Mouse (Mus musculus) CH12.LX (cell line): Measurements from ENCODE around the gene Trappc2l. TPM values are rescaled to one million over a fixed set of nuclear protein-coding genes. Genes with fewer than 3 reads are reported as not detected.

Source experiments
- DNase-seq: peaks from one replicate; pipeline ENCODE4 v3.0.0-alpha.2; 2013; ENCODE audit errors: extremely low read depth
- H3K27ac ChIP-seq: 2 replicates; pipeline ENCODE4 v1.5.1; 2012; ENCODE audit warnings: low read depth, mild to moderate bottlenecking, control low read depth, moderate library complexity; ENCODE audit not compliant: insufficient read depth
- H3K27me3 ChIP-seq: replicated peaks from 2 replicates; pipeline ENCODE3; 2012; ENCODE audit warnings: inconsistent platforms
- H3K36me3 ChIP-seq, 2 experiments: replicated peaks in 1 of 2; 2 replicates each; pipeline versions ENCODE3 to v1.6.1; 2012; ENCODE audit warnings: inconsistent platforms in 1 of 2, low read length in 1 of 2, mild to moderate bottlenecking in 1 of 2, mixed read lengths in 1 of 2, moderate library complexity in 1 of 2; ENCODE audit not compliant: control insufficient read depth in 1 of 2, insufficient read depth in 1 of 2
- H3K4me1 ChIP-seq, 2 experiments: 2 replicates each; pipeline ENCODE4 v1.6.1; 2012; ENCODE audit warnings: inconsistent platforms in 1 of 2, moderate library complexity in 1 of 2; ENCODE audit not compliant: insufficient read depth in 2 of 2, control insufficient read depth in 1 of 2
- H3K4me2 ChIP-seq: 2 replicates; pipeline ENCODE4 v1.6.1; 2012; ENCODE audit warnings: low read depth, mild to moderate bottlenecking, control low read depth; ENCODE audit not compliant: poor library complexity, insufficient read depth, severe bottlenecking
- H3K4me3 ChIP-seq, 3 experiments: fragments of 150-350 bp in 1 of 3; sonication (generic) in 1 of 3; replicated peaks in 1 of 3; 2 replicates each; pipeline versions ENCODE3 to v1.5.1; 2011 to 2012; ENCODE audit warnings: low read depth in 2 of 3, low read length in 2 of 3, mild to moderate bottlenecking in 2 of 3, moderate library complexity in 2 of 3, control low read depth in 1 of 3, improper control_type of control experiment in 1 of 3, inconsistent platforms in 1 of 3, mixed read lengths in 1 of 3; ENCODE audit not compliant: poor library complexity in 1 of 3
- H3K79me2 ChIP-seq: replicated peaks from 2 replicates; pipeline ENCODE4 v1.6.1; 2012; ENCODE audit warnings: mild to moderate bottlenecking, moderate library complexity; ENCODE audit not compliant: control insufficient read depth, poor library complexity, insufficient read depth, severe bottlenecking; ENCODE audit errors: extremely low read depth
- H3K9ac ChIP-seq: 2 replicates; pipeline ENCODE4 v1.6.1; 2012; ENCODE audit warnings: low read depth, mild to moderate bottlenecking, control low read depth, moderate library complexity; ENCODE audit not compliant: insufficient read depth
- H3K9me3 ChIP-seq: replicated peaks from 2 replicates; pipeline ENCODE3; 2012; ENCODE audit warnings: low read length, inconsistent platforms, mixed read lengths
- CHD2 ChIP-seq: IDR thresholded peaks from 2 replicates; pipeline ENCODE4 v1.6.1; 2011; ENCODE audit warnings: low read length, improper control_type of control experiment
- CTCF ChIP-seq, 2 experiments: IDR thresholded peaks in 1 of 2; conservative IDR thresholded peaks in 1 of 2; 2 replicates each; pipeline ENCODE4 v1.5.1; 2011 to 2012; ENCODE audit warnings: low read depth in 2 of 2, low read length in 2 of 2, improper control_type of control experiment in 1 of 2, inconsistent platforms in 1 of 2, mild to moderate bottlenecking in 1 of 2, moderate library complexity in 1 of 2
- E2F4 ChIP-seq: IDR thresholded peaks from 2 replicates; pipeline ENCODE4 v1.6.1; 2011; ENCODE audit warnings: low read depth, low read length, improper control_type of control experiment; ENCODE audit not compliant: insufficient replicate concordance
- ELF1 ChIP-seq: IDR thresholded peaks from 2 replicates; pipeline ENCODE4 v1.6.1; 2014; ENCODE audit warnings: low read depth, mild to moderate bottlenecking, inconsistent platforms, low read length, improper control_type of control experiment
- GABPA ChIP-seq: IDR thresholded peaks from 2 replicates; pipeline ENCODE4 v1.6.1; 2012; ENCODE audit warnings: low read depth, low read length, improper control_type of control experiment, inconsistent platforms; ENCODE audit not compliant: insufficient replicate concordance
- JUN ChIP-seq: IDR thresholded peaks from 2 replicates; pipeline ENCODE4 v1.6.1; 2011; ENCODE audit warnings: low read depth, mild to moderate bottlenecking, low read length, improper control_type of control experiment, moderate library complexity; ENCODE audit not compliant: insufficient read depth
- MAZ ChIP-seq: IDR thresholded peaks from 2 replicates; pipeline ENCODE4 v1.6.1; 2012; ENCODE audit warnings: low read depth, mild to moderate bottlenecking, inconsistent platforms, low read length, improper control_type of control experiment, moderate library complexity
- MEF2A ChIP-seq: IDR thresholded peaks from 2 replicates; pipeline ENCODE4 v1.6.1; 2014; ENCODE audit warnings: low read depth, mild to moderate bottlenecking, inconsistent platforms, low read length, improper control_type of control experiment, borderline replicate concordance
- MXI1 ChIP-seq: IDR thresholded peaks from 2 replicates; pipeline ENCODE4 v1.6.1; 2011; ENCODE audit warnings: mild to moderate bottlenecking, low read depth, low read length, improper control_type of control experiment
- NRF1 ChIP-seq: IDR thresholded peaks from 2 replicates; pipeline ENCODE4 v1.6.1; 2014; ENCODE audit warnings: low read depth, mild to moderate bottlenecking, inconsistent platforms, low read length, improper control_type of control experiment, moderate library complexity
- PAX5 ChIP-seq: IDR thresholded peaks from 2 replicates; pipeline ENCODE4 v1.6.1; 2012; ENCODE audit warnings: low read length, inconsistent platforms, mixed read lengths
- POLR2A ChIP-seq: IDR thresholded peaks from 2 replicates; pipeline ENCODE4 v1.6.1; 2011; ENCODE audit warnings: low read depth, mild to moderate bottlenecking, improper control_type of control experiment, low read length
- POLR2AphosphoS2 ChIP-seq: IDR thresholded peaks from 2 replicates; pipeline ENCODE4 v1.6.1; 2011; ENCODE audit warnings: low read depth, low read length, improper control_type of control experiment
- RCOR1 ChIP-seq: conservative IDR thresholded peaks from 2 replicates; pipeline ENCODE4 v1.6.1; 2012; ENCODE audit warnings: low read depth, mild to moderate bottlenecking, inconsistent platforms, low read length, improper control_type of control experiment
- SMC3 ChIP-seq: IDR thresholded peaks from 2 replicates; pipeline ENCODE4 v1.6.1; 2011; ENCODE audit warnings: low read depth, low read length, improper control_type of control experiment
- TCF12 ChIP-seq: IDR thresholded peaks from 2 replicates; pipeline ENCODE4 v1.6.1; 2014; ENCODE audit warnings: low read depth, mild to moderate bottlenecking, inconsistent platforms, low read length, improper control_type of control experiment
- UBTF ChIP-seq: IDR thresholded peaks from 2 replicates; pipeline ENCODE4 v1.6.1; 2012; ENCODE audit warnings: low read depth, mild to moderate bottlenecking, inconsistent platforms, low read length, improper control_type of control experiment, moderate library complexity
- USF1 ChIP-seq: IDR thresholded peaks from 2 replicates; pipeline ENCODE4 v1.6.1; 2014; ENCODE audit warnings: low read depth, mild to moderate bottlenecking, inconsistent platforms, low read length, improper control_type of control experiment
- USF2 ChIP-seq: conservative IDR thresholded peaks from 2 replicates; pipeline ENCODE4 v1.6.1; 2011; ENCODE audit warnings: low read depth, low read length, improper control_type of control experiment
- ZKSCAN1 ChIP-seq: IDR thresholded peaks from 2 replicates; pipeline ENCODE4 v1.6.1; 2012; ENCODE audit warnings: low read depth, inconsistent platforms, low read length, improper control_type of control experiment, borderline replicate concordance
- ZMIZ1 ChIP-seq: IDR thresholded peaks from 2 replicates; pipeline ENCODE4 v1.6.1; 2012; ENCODE audit warnings: low read depth, mild to moderate bottlenecking, inconsistent platforms, low read length, improper control_type of control experiment
- dilution Hi-C: fragments of 300-500 bp; cut with MboI; formaldehyde crosslinking; loops from 2 replicates; pipeline ENCODE4 v1.14.3; 2020; ENCODE audit warnings: low sequenced_read_pairs; ENCODE audit not compliant: extremely low pct_unique_long_range_greater_than_20kb, extremely low pct_ligation_motif_present
- in situ Hi-C: fragments of 300-500 bp; cut with MboI; formaldehyde crosslinking; loops from 3 replicates; pipeline ENCODE4 v1.14.3; 2019; ENCODE audit warnings: low sequenced_read_pairs, low pct_ligation_motif_present, low pct_unique_long_range_greater_than_20kb, mixed read lengths
- polyA plus RNA-seq: library from polyadenylated mRNA; unstranded; fragments of >175 nt; gene quantifications from 2 replicates; pipeline ENCODE4 v1.2.1, GENCODE M21; 2012; ENCODE audit warnings: low read depth; ENCODE audit not compliant: insufficient read length
- total RNA-seq, 2 experiments: library from RNA; depleted of rRNA; stranded (reverse); fragments of 300-350 nt in 1 of 2; fragments of >200 nt in 1 of 2; gene quantifications; 2 replicates each; pipeline ENCODE4 v1.2.3; 2012 to 2014

Trappc2l gene
- total and polyA plus RNA-seq, 3 experiments = 15.7 to 67.0 (median 36.0) TPM

GRCm38 (mm10) chr8:122593783-122594507 is 17.5 kb upstream of the Trappc2l start:
- no peaks in the 10 kb centered on the region for H3K9me3 ChIP-seq
- H3K27me3 ChIP-seq = no peaks in the 10 kb centered on the region
- dilution Hi-C loops = no loop called here
- H3K4me1 ChIP-seq = no peaks in the 10 kb centered on the region
- H3K36me3 ChIP-seq = peaks cover 66 to 91% of the 10 kb centered on the region in 2 experiments
- TF ChIP-seq CHD2 = no peak
- no peak for TF ChIP-seq CTCF (conservative IDR thresholded peaks at IDR 0.05 in 1 of 2, IDR thresholded peaks at IDR 0.05 in 1 of 2; ENCODE audit: low read depth in 2 of 2, low read length in 2 of 2)
- TF ChIP-seq SMC3 = no peak
- no peak for TF ChIP-seq ZMIZ1
- no peak for TF ChIP-seq RCOR1
- TF ChIP-seq JUN = no peak
- TF ChIP-seq TCF12 = no peak
- TF ChIP-seq PAX5 = no peak
- TF ChIP-seq MAZ = no peak
- TF ChIP-seq UBTF = no peak
- no peak for TF ChIP-seq POLR2AphosphoS2
- TF ChIP-seq E2F4 = no peak
- TF ChIP-seq NRF1 = no peak
- no peak for TF ChIP-seq MEF2A
- TF ChIP-seq POLR2A = no peak
- TF ChIP-seq USF1 = no peak
- TF ChIP-seq, all 38 proteins: peak for 0
- in situ Hi-C loops = no loop called here
- Histone ChIP-seq H3K4me3 (no peak overlapping the region), H3K4me2 (no peak overlapping the region), H3K27ac (no peak overlapping the region), H3K79me2 (no peaks in the 10 kb centered on the region), H3K9ac (no peak overlapping the region)
- DNase-seq = no peak

- Histone ChIP-seq H3K4me2 (no peak overlapping the region), H3K27me3 (no peaks in the 10 kb centered on the region), H3K79me2 (no peaks in the 10 kb centered on the region), H3K9ac (no peak overlapping the region), H3K27ac (no peak overlapping the region), H3K4me1 (peaks cover 0 to 6% of the 10 kb centered on the region in 2 experiments; a peak in 1 of 4 replicates), H3K36me3 (peaks cover 76 to 96% of the 10 kb centered on the region in 2 experiments), H3K4me3 (no peak overlapping the region), H3K9me3 (no peaks in the 10 kb centered on the region)
- dilution Hi-C loops = no loop called here
- in situ Hi-C loops = no loop called here
- TF ChIP-seq RCOR1 (no peak), MXI1 (no peak), TCF12 (no peak), USF2 (no peak), PAX5 (no peak), GABPA (no peak), ZKSCAN1 (no peak), MAZ (no peak), ELF1 (no peak)
- no peak for DNase-seq
Observed at GRCm38 (mm10) chr8:122596031-122596430, 15.4 kb upstream of the Trappc2l start.
